1 mouse cellular context compared by ENCODE assay signal in genomic region chrX:8192640-8193418, GRCm38 (mm10).
TF ChIP-seq lines count a peak whose summit lies in the region.

No protein-coding gene starts in this region.

TF ChIP-seq in MEL, 35 proteins besides CTCF, POLR2A, EP300 and RAD21 (continued from another document):
- TF ChIP-seq NRF1 (IDR thresholded peaks at IDR 0.05; ENCODE audit: insufficient read depth, low read depth, low read length, poor library complexity, severe bottlenecking) = peak; percentile 65
- TF ChIP-seq POLR2AphosphoS5 (IDR thresholded peaks at IDR 0.05; ENCODE audit: borderline replicate concordance, low read depth, low read length) = no peak
- TF ChIP-seq ZMIZ1 (IDR thresholded peaks at IDR 0.05; ENCODE audit: low read depth, low read length) = peak; percentile 69
- no peak; the same call in 1 of the 2 replicates for TF ChIP-seq BHLHE40 (IDR thresholded peaks at IDR 0.05; ENCODE audit: borderline replicate concordance, low read depth, low read length)
- peak; percentile 52 for TF ChIP-seq TCF12 (IDR thresholded peaks at IDR 0.05; ENCODE audit: low read depth, low read length)
- no peak for TF ChIP-seq ZC3H11A (IDR thresholded peaks at IDR 0.05; ENCODE audit: low read depth, low read length)
- no peak for TF ChIP-seq ZKSCAN1 (IDR thresholded peaks at IDR 0.05; ENCODE audit: low read depth, low read length)
- no peak for TF ChIP-seq UBTF (IDR thresholded peaks at IDR 0.05; ENCODE audit: borderline replicate concordance, insufficient read depth, low read depth, low read length)
- peak; percentile 86 for TF ChIP-seq ELF1 (IDR thresholded peaks at IDR 0.05; ENCODE audit: low read depth, low read length)
- TF ChIP-seq CHD2 (IDR thresholded peaks at IDR 0.05; ENCODE audit: low read length) = peak; percentile 66
- TF ChIP-seq GATA1 (IDR thresholded peaks at IDR 0.05; ENCODE audit: low read depth, low read length) = peak; percentile 72
- TF ChIP-seq JUND (IDR thresholded peaks at IDR 0.05; ENCODE audit: low read depth, low read length) = no peak
- 0 out of 2 replicates have a peak, but pooled peaks have one; percentile 32 for TF ChIP-seq MAZ (IDR thresholded peaks at IDR 0.05; ENCODE audit: low read depth, low read length)
- peak; percentile 60; the same call in 1 of the 2 replicates for TF ChIP-seq ETS1 (IDR thresholded peaks at IDR 0.05; ENCODE audit: low read depth, low read length)
- peak; percentile 76 for TF ChIP-seq HCFC1 (IDR thresholded peaks at IDR 0.05; ENCODE audit: low read depth, low read length)
- peak; percentile 51; the same call in 1 of the 2 replicates for TF ChIP-seq SIN3A (IDR thresholded peaks at IDR 0.05; ENCODE audit: low read length)
- TF ChIP-seq NELFE (IDR thresholded peaks at IDR 0.05; ENCODE audit: low read depth, low read length) = peak; percentile 92
- TF ChIP-seq GABPA (IDR thresholded peaks at IDR 0.05; ENCODE audit: low read depth, low read length) = no peak
- no peak for TF ChIP-seq SMC3 (IDR thresholded peaks at IDR 0.05; ENCODE audit: low read depth, low read length)
- no peak for TF ChIP-seq CHD1 (IDR thresholded peaks at IDR 0.05; ENCODE audit: low read depth, low read length)
- TF ChIP-seq KAT2A (conservative IDR thresholded peaks at IDR 0.05; ENCODE audit: low read depth, low read length) = no peak; the same call in 1 of the 2 replicates
- TF ChIP-seq MAX (IDR thresholded peaks at IDR 0.05; ENCODE audit: low read length) = peak; percentile 78
- no peak for TF ChIP-seq MAFK (IDR thresholded peaks at IDR 0.05; ENCODE audit: borderline replicate concordance, low read depth, low read length)
- peak; percentile 53; the same call in 1 of the 2 replicates for TF ChIP-seq E2F4 (IDR thresholded peaks at IDR 0.05; ENCODE audit: borderline replicate concordance, low read depth, low read length)
- peak; percentile 65 for TF ChIP-seq TBP (IDR thresholded peaks at IDR 0.05; ENCODE audit: low read depth, low read length)
- peak; percentile 18; the same call in 1 of the 2 replicates for TF ChIP-seq TAL1 (IDR thresholded peaks at IDR 0.05; ENCODE audit: low read length)
